10 mouse cellular contexts compared by ENCODE assay signal in the genomic region with DNA sequence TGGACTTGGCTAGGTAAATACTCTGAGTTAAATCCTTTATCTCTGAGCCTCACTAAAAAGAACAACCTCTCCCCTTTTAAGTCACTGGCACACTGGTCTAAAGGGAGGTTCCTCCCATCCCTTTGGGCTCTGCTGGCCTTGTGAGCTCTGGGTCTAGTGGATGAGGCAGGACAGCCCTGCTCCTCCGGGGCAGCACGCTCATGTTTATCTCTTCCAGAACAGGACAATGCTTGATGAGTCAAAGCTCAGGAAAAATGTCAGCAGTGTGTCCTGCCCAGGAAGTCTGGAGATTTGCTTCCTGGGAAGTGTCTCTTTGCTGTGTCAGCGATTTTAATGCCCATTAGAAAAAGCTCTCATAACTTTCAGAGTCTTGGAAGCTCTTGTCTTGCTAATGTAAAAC.
DNase-seq lines count a peak whose midpoint lies in the region; ATAC-seq and TF ChIP-seq lines count a peak whose summit lies in the region.
"Had no signal": no experiment of that assay in that cellular context is flagged by ENCODE, and none has a peak within 500 bp of the region (broad histone marks: within the 10 kb centered on the region; RNA-seq: fewer than 3 reads in every experiment).

No protein-coding gene starts in this region.

- peak overlapping the region; percentile 77 for H3K27ac ChIP-seq in forebrain, embryonic 10.5 days
- H3K27ac ChIP-seq in forebrain, embryonic 14.5 days (ENCODE audit: low read depth, low read length) = no peak overlapping the region
- H3K27ac ChIP-seq in liver, adult 2 months (replicated peaks; ENCODE audit: insufficient read depth, low read depth, low read length) = no peak overlapping the region
- peak overlapping the region; percentile 86; the same call in 1 of the 2 replicates for H3K27ac ChIP-seq in limb, embryonic 13.5 days
- peak overlapping the region; percentile 72 for H3K27ac ChIP-seq in stomach, embryonic 15.5 days
- H3K27ac ChIP-seq: macrophage had no signal

- no peak for ATAC-seq in forebrain, embryonic 14.5 days
- no peak for ATAC-seq in limb, embryonic 13.5 days (ENCODE audit: low FRiP score, low read depth)
- no peak for ATAC-seq in stomach, embryonic 15.5 days (ENCODE audit: insufficient read depth, low FRiP score, low read depth)

- no peak for TF ChIP-seq POLR2A in liver, adult 2 months (IDR thresholded peaks at IDR 0.05; ENCODE audit: extremely low read depth, insufficient read depth, low read length)

- H3K4me2 ChIP-seq in forebrain, embryonic 14.5 days (ENCODE audit: low read length) = no peak overlapping the region
- H3K4me2 ChIP-seq in limb, embryonic 13.5 days (replicated peaks) = no peak overlapping the region
- no peak overlapping the region for H3K4me2 ChIP-seq in stomach, embryonic 15.5 days
- H3K4me2 ChIP-seq: hindbrain, embryonic 13.5 days had no signal

- H3K4me3 ChIP-seq in forebrain, embryonic 10.5 days = no peak overlapping the region
- no peak overlapping the region for H3K4me3 ChIP-seq in forebrain, embryonic 14.5 days (ENCODE audit: low read depth, low read length)
- H3K4me3 ChIP-seq in liver, adult 2 months (ENCODE audit: insufficient read depth, low read depth, low read length) = no peak overlapping the region
- H3K4me3 ChIP-seq in limb, embryonic 13.5 days = no peak overlapping the region
- no peak overlapping the region for H3K4me3 ChIP-seq in stomach, embryonic 15.5 days (replicated peaks)
- H3K4me3 ChIP-seq: hindbrain, embryonic 13.5 days had no signal

- H3K27me3 ChIP-seq in forebrain, embryonic 10.5 days (ENCODE audit: poor library complexity, severe bottlenecking) = no peaks in the 10 kb centered on the region
- H3K27me3 ChIP-seq in forebrain, embryonic 14.5 days (replicated peaks; ENCODE audit: control insufficient read depth, insufficient read depth, low read length) = no peaks in the 10 kb centered on the region
- no peaks in the 10 kb centered on the region for H3K27me3 ChIP-seq in liver, adult 2 months (ENCODE audit: control insufficient read depth, insufficient read depth, low read length)
- H3K27me3 ChIP-seq in limb, embryonic 13.5 days = no peaks in the 10 kb centered on the region; the same call in none of the 2 replicates
- H3K27me3 ChIP-seq in stomach, embryonic 15.5 days (replicated peaks) = no peaks in the 10 kb centered on the region
- H3K27me3 ChIP-seq: hindbrain, embryonic 13.5 days had no signal

- no peaks in the 10 kb centered on the region for H3K9me3 ChIP-seq in forebrain, embryonic 10.5 days
- H3K9me3 ChIP-seq in forebrain, embryonic 14.5 days (replicated peaks; ENCODE audit: control insufficient read depth, low read length) = no peaks in the 10 kb centered on the region
- no peaks in the 10 kb centered on the region for H3K9me3 ChIP-seq in limb, embryonic 13.5 days
- H3K9me3 ChIP-seq in stomach, embryonic 15.5 days = no peaks in the 10 kb centered on the region
- H3K9me3 ChIP-seq: hindbrain, embryonic 13.5 days had no signal

- no peak for TF ChIP-seq CTCF in liver, adult 2 months (IDR thresholded peaks at IDR 0.05; ENCODE audit: low read depth, low read length)

- no peaks in the 10 kb centered on the region for H3K36me3 ChIP-seq in forebrain, embryonic 10.5 days (replicated peaks)
- no peaks in the 10 kb centered on the region for H3K36me3 ChIP-seq in forebrain, embryonic 14.5 days (ENCODE audit: control insufficient read depth, insufficient read depth, low read length)
- no peaks in the 10 kb centered on the region; the same call in 1 of the 2 replicates for H3K36me3 ChIP-seq in liver, adult 2 months (ENCODE audit: control insufficient read depth, insufficient read depth, low read length)
- H3K36me3 ChIP-seq in limb, embryonic 13.5 days = peaks cover 25% of the 10 kb centered on the region; the same call in 1 of the 2 replicates
- no peaks in the 10 kb centered on the region for H3K36me3 ChIP-seq in stomach, embryonic 15.5 days
- H3K36me3 ChIP-seq: hindbrain, embryonic 13.5 days had no signal

- no peak overlapping the region for H3K9ac ChIP-seq in forebrain, embryonic 14.5 days (ENCODE audit: low read length)
- no peak overlapping the region for H3K9ac ChIP-seq in liver, adult 2 months (ENCODE audit: low read depth, low read length)
- H3K9ac ChIP-seq in limb, embryonic 13.5 days = no peak overlapping the region
- no peak overlapping the region for H3K9ac ChIP-seq in stomach, embryonic 15.5 days

- H3K4me1 ChIP-seq in forebrain, embryonic 10.5 days = peaks cover 50% of the 10 kb centered on the region
- H3K4me1 ChIP-seq in forebrain, embryonic 14.5 days (ENCODE audit: control insufficient read depth, insufficient read depth, low read length) = peaks cover 4% of the 10 kb centered on the region; the same call in 1 of the 2 replicates
- H3K4me1 ChIP-seq in liver, adult 2 months (ENCODE audit: control insufficient read depth, insufficient read depth, low read length) = peaks cover 4% of the 10 kb centered on the region; the same call in 1 of the 2 replicates
- H3K4me1 ChIP-seq in limb, embryonic 13.5 days = peaks cover 43% of the 10 kb centered on the region
- H3K4me1 ChIP-seq in stomach, embryonic 15.5 days = peaks cover 23% of the 10 kb centered on the region

- no peaks in the 10 kb centered on the region for H3K79me2 ChIP-seq in liver, adult 2 months (ENCODE audit: control insufficient read depth, insufficient read depth, low read length)

- no peak for DNase-seq in forebrain, embryonic 10.5 days (ENCODE audit: extremely low spot score, low spot score)
- no peak for DNase-seq in forebrain, embryonic 14.5 days (ENCODE audit: low spot score)
- peak; percentile 24 for DNase-seq in liver, adult 2 months (ENCODE audit: extremely low read depth, low read depth, low spot score)
- DNase-seq in liver = no peak
- no peak for DNase-seq in left cerebral cortex, adult 8-10 months (ENCODE audit: low spot score in 2 of 2)
- DNase-seq in layer of hippocampus, adult 11-12 months (ENCODE audit: low spot score) = no peak

- WGBS in forebrain, embryonic 10.5 days = 72% methylated on average over 3 of the region's 3 CpGs
- WGBS in forebrain, embryonic 14.5 days = 82% methylated on average over 3 of the region's 3 CpGs
- 63% methylated on average over 3 of the region's 3 CpGs for WGBS in liver, adult 2 months
- 49% methylated on average over 3 of the region's 3 CpGs for WGBS in limb, embryonic 13.5 days
- WGBS in stomach, embryonic 15.5 days = 32% methylated on average over 3 of the region's 3 CpGs

Comparison
In these comparisons a context has a peak if more than half of its experiments do, and no peak if none do; other contexts are left out.
1. H3K27ac ChIP-seq: peak in forebrain, embryonic 10.5 days (single experiment), limb, embryonic 13.5 days (single experiment) and stomach, embryonic 15.5 days (single experiment); none in forebrain, embryonic 14.5 days (single experiment) and liver, adult 2 months (single experiment).